Mouse (Mus musculus) hindbrain, postnatal 0 days (tissue): ENCODE measurements around the gene Ndufv1. TPM values are rescaled to one million over a fixed set of nuclear protein-coding genes. Genes with fewer than 3 reads are reported as not detected.
A peak's percentile ranks its signal among the peaks of the same experiment; 100 is the strongest.
"Not testable (repeated sequence)": the region's sequence is repeated elsewhere in the genome, so short reads cannot be mapped to it uniquely, and the experiment has no call there.

ENCODE experiments used
- ATAC-seq: fragments of 200-750 bp; cut with Nextera tagmentation; 2 replicates; pipeline ENCODE4 v1.8.0; 2017; ENCODE audit warnings: mild to moderate bottlenecking, moderate TSS enrichment, moderate library complexity
- DNase-seq: peaks from one replicate; pipeline ENCODE4 v3.0.0-alpha.2; 2015; ENCODE audit warnings: low spot score
- H3K27ac ChIP-seq: fragments of 300-500 bp; sonication (generic); 2 replicates; pipeline ENCODE4 v1.5.1; 2014; ENCODE audit warnings: mild to moderate bottlenecking
- H3K27me3 ChIP-seq: fragments of 300-500 bp; sonication (generic); 2 replicates; pipeline ENCODE4 v1.6.1; 2014; ENCODE audit warnings: low read length, mixed read lengths; ENCODE audit not compliant: insufficient read depth
- H3K36me3 ChIP-seq: fragments of 300-500 bp; sonication (generic); 2 replicates; pipeline ENCODE4 v1.6.1; 2014; ENCODE audit warnings: low read length, mixed read lengths; ENCODE audit not compliant: insufficient read depth
- H3K4me1 ChIP-seq: fragments of 300-500 bp; sonication (generic); 2 replicates; pipeline ENCODE4 v1.6.1; 2014; ENCODE audit warnings: antibody characterized with exemption, low read length, mixed read lengths; ENCODE audit not compliant: insufficient read depth
- H3K4me2 ChIP-seq: fragments of 300-500 bp; sonication (generic); 2 replicates; pipeline ENCODE4 v1.6.1; 2014; ENCODE audit warnings: low read depth, mild to moderate bottlenecking, low read length, moderate library complexity, mixed read lengths
- H3K4me3 ChIP-seq: fragments of 300-500 bp; sonication (generic); 2 replicates; pipeline ENCODE4 v1.5.1; 2014; ENCODE audit warnings: low read length
- H3K9ac ChIP-seq: fragments of 300-500 bp; sonication (generic); replicated peaks from 2 replicates; pipeline ENCODE4 v1.6.1; 2014; ENCODE audit warnings: mild to moderate bottlenecking, low read length, moderate library complexity, mixed read lengths
- H3K9me3 ChIP-seq: fragments of 300-500 bp; sonication (generic); 2 replicates; pipeline ENCODE4 v1.6.1; 2016; ENCODE audit warnings: low read length, mixed read lengths
- CTCF ChIP-seq: IDR thresholded peaks from 2 replicates; pipeline ENCODE4 v1.5.1; 2016; ENCODE audit warnings: antibody characterized with exemption, control low read depth, low read depth
- WGBS: fragments of 180-500 bp; shearing (Covaris S2); extraction: QIAGEN DNeasy Blood & Tissue Kit; methylation state at CpG from one replicate; pipeline ENCODE4 v1.1.7; 2014; 5-methylcytosine and 5-hydroxymethylcytosine counted together
- polyA plus RNA-seq: library from polyadenylated mRNA; unstranded; fragments of >200 nt; fragmentation: Nextera tagmentation; extraction: Ambion mirVana; gene quantifications from 2 replicates; pipeline ENCODE4 v1.2.1, GENCODE M21; 2015
- total RNA-seq: library from RNA; depleted of rRNA; stranded (reverse); fragments of >200 nt; gene quantifications from 2 replicates; pipeline ENCODE4 v1.2.3, GENCODE M21; 2014

The Ndufv1 gene
- total and polyA plus RNA-seq, 2 experiments from 2014 or later: 203 to 285 TPM

- Histone ChIP-seq H3K9ac (no peak overlapping the region), H3K27me3 (no peaks in the 10 kb centered on the region), H3K4me2 (no peak overlapping the region), H3K4me3 (no peak overlapping the region), H3K36me3 (no peaks in the 10 kb centered on the region), H3K9me3 (no peaks in the 10 kb centered on the region), H3K4me1 (no peaks in the 10 kb centered on the region), H3K27ac (no peak overlapping the region)
- 50% methylated on average over 10 of the region's 10 CpGs for WGBS
- ATAC-seq (no peak), DNase-seq (peak; percentile 63)
- peak; percentile 82 for TF ChIP-seq CTCF
Measured at GRCm38 (mm10) chr19:4051741-4052515, 39.3 kb upstream of the Ndufv1 start.

GRCm38 (mm10) chr19:4051016-4051415 is 38.4 kb upstream of the Ndufv1 start:
- no peak for ATAC-seq
- no peak for DNase-seq
- WGBS: 94% methylated on average over 5 of the region's 5 CpGs
- Histone ChIP-seq H3K27me3 (no peaks in the 10 kb centered on the region), H3K9me3 (no peaks in the 10 kb centered on the region), H3K36me3 (no peaks in the 10 kb centered on the region), H3K4me2 (no peak overlapping the region), H3K4me1 (no peaks in the 10 kb centered on the region), H3K9ac (no peak overlapping the region), H3K4me3 (no peak overlapping the region), H3K27ac (no peak overlapping the region)
- TF ChIP-seq CTCF: peak; percentile 5; the same call in 1 of the 2 replicates

- not testable (repeated sequence) for DNase-seq, H3K9me3 ChIP-seq, H3K27ac ChIP-seq, ATAC-seq, H3K4me3 ChIP-seq, H3K4me2 ChIP-seq, H3K36me3 ChIP-seq, H3K27me3 ChIP-seq, H3K4me1 ChIP-seq, H3K9ac ChIP-seq
- 0 out of 2 replicates have a peak, but pooled peaks have one; percentile 15 for TF ChIP-seq CTCF
- WGBS: 83% methylated on average over 5 of the region's 5 CpGs
Measured at GRCm38 (mm10) chr19:4049069-4049468, 36.5 kb upstream of the Ndufv1 start.

GRCm38 (mm10) chr19:4047859-4048258 is 35.3 kb upstream of the Ndufv1 start:
- H3K4me2 ChIP-seq: no peak overlapping the region
- no peak overlapping the region for H3K27ac ChIP-seq
- H3K9me3 ChIP-seq: no peaks in the 10 kb centered on the region
- H3K4me3 ChIP-seq: no peak overlapping the region
- 16% methylated on average over 4 of the region's 4 CpGs for WGBS
- H3K27me3 ChIP-seq: no peaks in the 10 kb centered on the region
- DNase-seq (peak; percentile 90), ATAC-seq (no peak)
- H3K9ac ChIP-seq: no peak overlapping the region
- no peaks in the 10 kb centered on the region for H3K36me3 ChIP-seq
- no peaks in the 10 kb centered on the region for H3K4me1 ChIP-seq
- TF ChIP-seq CTCF: peak; percentile 80

- no peaks in the 10 kb centered on the region for H3K9me3 ChIP-seq
- no peak for TF ChIP-seq CTCF
- 84% methylated on average over 8 of the region's 8 CpGs for WGBS
- DNase-seq (no peak), ATAC-seq (no peak)
- H3K9ac ChIP-seq: no peak overlapping the region
- no peaks in the 10 kb centered on the region for H3K36me3 ChIP-seq
- H3K4me2 ChIP-seq: no peak overlapping the region
- no peak overlapping the region for H3K27ac ChIP-seq
- H3K27me3 ChIP-seq: no peaks in the 10 kb centered on the region
- no peaks in the 10 kb centered on the region for H3K4me1 ChIP-seq
- no peak overlapping the region for H3K4me3 ChIP-seq
Measured at GRCm38 (mm10) chr19:4046866-4047254, 34.3 kb upstream of the Ndufv1 start.

GRCm38 (mm10) chr19:4045966-4046865 is 33.6 kb upstream of the Ndufv1 start, which contains the start of gene Gstp2:
TSS of gene Gstp2 (minus strand) at chr19:4046023.
- DNase-seq (peak; percentile 78), ATAC-seq (peak; percentile 79)
- WGBS: 41% methylated on average over 16 of the region's 16 CpGs
- TF ChIP-seq CTCF: peak; percentile 59
- no peak within 1 kb of the TSS for H3K4me3 ChIP-seq
- no peaks in the 10 kb centered on the region for H3K9me3 ChIP-seq
- peak within 1 kb of the TSS; percentile 33 for H3K4me2 ChIP-seq
- no peaks in the 10 kb centered on the region for H3K4me1 ChIP-seq
- H3K27ac ChIP-seq: no peak within 1 kb of the TSS
- no peaks in the 10 kb centered on the region for H3K27me3 ChIP-seq
- H3K9ac ChIP-seq: no peak within 1 kb of the TSS
- no peaks in the 10 kb centered on the region for H3K36me3 ChIP-seq

- WGBS: 92% methylated on average over 5 of the region's 5 CpGs
- H3K9me3 ChIP-seq, H3K4me2 ChIP-seq, H3K27me3 ChIP-seq, H3K36me3 ChIP-seq, H3K4me1 ChIP-seq, H3K27ac ChIP-seq, ATAC-seq, H3K4me3 ChIP-seq, DNase-seq, H3K9ac ChIP-seq: not testable (repeated sequence)
Measured at GRCm38 (mm10) chr19:4044109-4044508, 31.5 kb upstream of the Ndufv1 start.
